ENCODE assay signal across 8 mouse cellular contexts in genomic region chr2:25255284-25255779, GRCm38 (mm10). TPM values are rescaled to one million over a fixed set of nuclear protein-coding genes. Genes with fewer than 3 reads are reported as not detected.
DNase-seq lines count a peak whose midpoint lies in the region; ATAC-seq and TF ChIP-seq lines count a peak whose summit lies in the region.

Tmem203 (plus strand) TSS chr2:25255439.

- peaks cover 45% of the 10 kb centered on the region for H3K4me1 ChIP-seq in E14TG2a.4 (replicated peaks; ENCODE audit: low read depth, low read length)
- H3K4me1 ChIP-seq in forebrain, embryonic 10.5 days: peaks cover 19% of the 10 kb centered on the region
- peaks cover 7 to 13% of the 10 kb centered on the region in 2 experiments; a peak in 3 of 4 replicates for H3K4me1 ChIP-seq in heart, embryonic 14.5 days (ENCODE audit: control insufficient read depth in 2 of 2, insufficient read depth in 2 of 2, low read length in 2 of 2)
- H3K4me1 ChIP-seq in liver, embryonic 16.5 days (ENCODE audit: control insufficient read depth, low read depth, low read length): peaks cover 14% of the 10 kb centered on the region
- peaks cover 21% of the 10 kb centered on the region for H3K4me1 ChIP-seq in neural tube, embryonic 12.5 days
- no peaks in the 10 kb centered on the region for H3K4me1 ChIP-seq in stomach, postnatal 0 days (replicated peaks; ENCODE audit: control insufficient read depth, insufficient read depth)

- under 1% methylated on average over 39 of the region's 39 CpGs for WGBS in forebrain, embryonic 10.5 days
- WGBS in heart, embryonic 14.5 days: under 1% methylated on average over 39 of the region's 39 CpGs
- WGBS in liver, embryonic 16.5 days (ENCODE audit: insufficient replicate concordance): under 1% methylated on average over 39 of the region's 39 CpGs
- under 1% methylated on average over 39 of the region's 39 CpGs for WGBS in neural tube, embryonic 12.5 days
- WGBS in stomach, postnatal 0 days: under 1% methylated on average over 38 of the region's 39 CpGs

- peaks cover 39% of the 10 kb centered on the region for H3K36me3 ChIP-seq in E14TG2a.4 (ENCODE audit: insufficient read depth, low read length)
- H3K36me3 ChIP-seq in forebrain, embryonic 10.5 days (replicated peaks): peaks cover 34% of the 10 kb centered on the region
- peaks cover 33% of the 10 kb centered on the region for H3K36me3 ChIP-seq in heart, embryonic 14.5 days (ENCODE audit: control insufficient read depth, insufficient read depth, low read length)
- peaks cover 5% of the 10 kb centered on the region; the same call in 1 of the 2 replicates for H3K36me3 ChIP-seq in liver, embryonic 16.5 days (ENCODE audit: control insufficient read depth, insufficient read depth)
- H3K36me3 ChIP-seq in neural tube, embryonic 12.5 days: peaks cover 26% of the 10 kb centered on the region
- peaks cover 6% of the 10 kb centered on the region; the same call in 1 of the 2 replicates for H3K36me3 ChIP-seq in stomach, postnatal 0 days (ENCODE audit: control insufficient read depth, insufficient read depth, low read length)

- peak; percentile 80 for ATAC-seq in heart, embryonic 14.5 days (ENCODE audit: insufficient number of reproducible peaks, insufficient read depth, low FRiP score, low read depth)
- ATAC-seq in liver, embryonic 16.5 days (ENCODE audit: low read depth): peak; percentile 88
- peak; percentile 81 for ATAC-seq in neural tube, embryonic 12.5 days (ENCODE audit: low FRiP score, low read depth)
- peak; percentile 90 for ATAC-seq in stomach, postnatal 0 days (ENCODE audit: low FRiP score, low TSS enrichment)

- TF ChIP-seq EP300 in stomach, postnatal 0 days (optimal IDR thresholded peaks at IDR 0.05): peak; percentile 37

- peak within 1 kb of the TSS; percentile 100 for H3K4me3 ChIP-seq in E14TG2a.4 (replicated peaks; ENCODE audit: low read length)
- H3K4me3 ChIP-seq in forebrain, embryonic 10.5 days: peak within 1 kb of the TSS; percentile 88
- peak within 1 kb of the TSS; percentile 90 to 93 for H3K4me3 ChIP-seq in heart, embryonic 14.5 days (ENCODE audit: control insufficient read depth in 1 of 2, insufficient read depth in 1 of 2, low read depth in 1 of 2, low read length in 2 of 2)
- H3K4me3 ChIP-seq in liver, embryonic 16.5 days (ENCODE audit: low read depth, low read length): peak within 1 kb of the TSS; percentile 100
- peak within 1 kb of the TSS; percentile 99 for H3K4me3 ChIP-seq in neural tube, embryonic 12.5 days
- H3K4me3 ChIP-seq in stomach, postnatal 0 days (ENCODE audit: low read depth, low read length): peak within 1 kb of the TSS; percentile 99

- peak within 1 kb of the TSS; percentile 94 for H3K4me2 ChIP-seq in heart, embryonic 14.5 days (ENCODE audit: low read length)
- peak within 1 kb of the TSS; percentile 73 for H3K4me2 ChIP-seq in liver, embryonic 16.5 days (ENCODE audit: low read depth, low read length)
- peak within 1 kb of the TSS; percentile 96 for H3K4me2 ChIP-seq in neural tube, embryonic 12.5 days (replicated peaks)
- H3K4me2 ChIP-seq in stomach, postnatal 0 days (replicated peaks; ENCODE audit: low read depth): peak within 1 kb of the TSS; percentile 89

- peak within 1 kb of the TSS; percentile 88 for H3K9ac ChIP-seq in heart, embryonic 14.5 days (ENCODE audit: low read length)
- H3K9ac ChIP-seq in liver, embryonic 16.5 days (ENCODE audit: low read depth, low read length): peak within 1 kb of the TSS; percentile 91
- H3K9ac ChIP-seq in neural tube, embryonic 12.5 days: peak within 1 kb of the TSS; percentile 87
- peak within 1 kb of the TSS; percentile 93 for H3K9ac ChIP-seq in stomach, postnatal 0 days (ENCODE audit: low read length)

- H3K9me3 ChIP-seq in E14TG2a.4 (ENCODE audit: low read length): no peaks in the 10 kb centered on the region
- H3K9me3 ChIP-seq in forebrain, embryonic 10.5 days: no peaks in the 10 kb centered on the region
- H3K9me3 ChIP-seq in heart, embryonic 14.5 days (ENCODE audit: control insufficient read depth, low read length): no peaks in the 10 kb centered on the region
- H3K9me3 ChIP-seq in liver, embryonic 16.5 days (replicated peaks; ENCODE audit: control insufficient read depth, low read length): no peaks in the 10 kb centered on the region
- H3K9me3 ChIP-seq in neural tube, embryonic 12.5 days: no peaks in the 10 kb centered on the region
- no peaks in the 10 kb centered on the region for H3K9me3 ChIP-seq in stomach, postnatal 0 days (ENCODE audit: control insufficient read depth, low read length)

- H3K27ac ChIP-seq in forebrain, embryonic 10.5 days: peak within 1 kb of the TSS; percentile 92
- H3K27ac ChIP-seq in heart, embryonic 14.5 days (replicated peaks in 1 of 2; ENCODE audit: control insufficient read depth in 1 of 2, insufficient read depth in 1 of 2, low read depth in 2 of 2, low read length in 2 of 2): peak within 1 kb of the TSS; percentile 31 to 77
- peak within 1 kb of the TSS; percentile 87 for H3K27ac ChIP-seq in liver, embryonic 16.5 days (ENCODE audit: low read length)
- H3K27ac ChIP-seq in neural tube, embryonic 12.5 days: peak within 1 kb of the TSS; percentile 50; the same call in 1 of the 2 replicates
- H3K27ac ChIP-seq in stomach, postnatal 0 days (replicated peaks): peak within 1 kb of the TSS; percentile 92

- TF ChIP-seq CTCF in E14TG2a.4 (conservative IDR thresholded peaks at IDR 0.05; ENCODE audit: low read length): no peak
- no peak for TF ChIP-seq CTCF in stomach, postnatal 0 days (IDR thresholded peaks at IDR 0.05; ENCODE audit: low read depth)

- DNase-seq in c-Kit-positive CD71-negative TER-119-negative erythroid progenitor cells, embryonic 14.5 days (ENCODE audit: low read depth): peak; percentile 87
- DNase-seq in forebrain, embryonic 10.5 days (ENCODE audit: extremely low spot score, low spot score): peak; percentile 93
- peak; percentile 94 for DNase-seq in kidney, postnatal 10 days
- peak; percentile 96 for DNase-seq in stomach, postnatal 0 days (ENCODE audit: low spot score)

- H3K27me3 ChIP-seq in E14TG2a.4 (ENCODE audit: insufficient read depth, low read length): no peaks in the 10 kb centered on the region
- no peaks in the 10 kb centered on the region for H3K27me3 ChIP-seq in forebrain, embryonic 10.5 days (ENCODE audit: poor library complexity, severe bottlenecking)
- H3K27me3 ChIP-seq in heart, embryonic 14.5 days (ENCODE audit: control insufficient read depth, insufficient read depth, low read length): no peaks in the 10 kb centered on the region
- H3K27me3 ChIP-seq in liver, embryonic 16.5 days (ENCODE audit: control insufficient read depth, insufficient read depth, low read depth, low read length): no peaks in the 10 kb centered on the region
- H3K27me3 ChIP-seq in neural tube, embryonic 12.5 days (replicated peaks): no peaks in the 10 kb centered on the region
- no peaks in the 10 kb centered on the region for H3K27me3 ChIP-seq in stomach, postnatal 0 days (ENCODE audit: control insufficient read depth, insufficient read depth, low read length)

RNA-seq across cellular contexts. Expression of gene Tmem203, which starts in this region (rescaled TPM):
- 15.9 and 17.9 TPM in 2 replicates for polyA plus RNA-seq in forebrain, embryonic 10.5 days (2016; fragmentation: Nextera tagmentation; extraction: Ambion mirVana)
- polyA plus RNA-seq in heart, embryonic 14.5 days (2014; fragmentation: Nextera tagmentation; extraction: Ambion mirVana): 12.3 and 16.3 TPM in 2 replicates
- 10.9 and 12.0 TPM in 2 replicates for polyA plus RNA-seq in liver, embryonic 16.5 days (2015; fragmentation: Nextera tagmentation; extraction: Ambion mirVana)
- polyA plus RNA-seq in neural tube, embryonic 12.5 days (2016; fragmentation: Nextera tagmentation; extraction: Ambion mirVana): 20.3 and 22.4 TPM in 2 replicates
- polyA plus RNA-seq in stomach, postnatal 0 days (2015; fragmentation: Nextera tagmentation; extraction: Ambion mirVana): 38.2 and 39.7 TPM in 2 replicates

Comparison
In these comparisons a context has a peak if more than half of its experiments do, and no peak if none do; other contexts are left out.
1. Peak in every context shown above with its lines: DNase-seq, ATAC-seq, H3K4me3 ChIP-seq and H3K27ac ChIP-seq.